Mouse (Mus musculus): ENCODE results near the gene Arrdc2.

Arrdc2 gene

DNA sequence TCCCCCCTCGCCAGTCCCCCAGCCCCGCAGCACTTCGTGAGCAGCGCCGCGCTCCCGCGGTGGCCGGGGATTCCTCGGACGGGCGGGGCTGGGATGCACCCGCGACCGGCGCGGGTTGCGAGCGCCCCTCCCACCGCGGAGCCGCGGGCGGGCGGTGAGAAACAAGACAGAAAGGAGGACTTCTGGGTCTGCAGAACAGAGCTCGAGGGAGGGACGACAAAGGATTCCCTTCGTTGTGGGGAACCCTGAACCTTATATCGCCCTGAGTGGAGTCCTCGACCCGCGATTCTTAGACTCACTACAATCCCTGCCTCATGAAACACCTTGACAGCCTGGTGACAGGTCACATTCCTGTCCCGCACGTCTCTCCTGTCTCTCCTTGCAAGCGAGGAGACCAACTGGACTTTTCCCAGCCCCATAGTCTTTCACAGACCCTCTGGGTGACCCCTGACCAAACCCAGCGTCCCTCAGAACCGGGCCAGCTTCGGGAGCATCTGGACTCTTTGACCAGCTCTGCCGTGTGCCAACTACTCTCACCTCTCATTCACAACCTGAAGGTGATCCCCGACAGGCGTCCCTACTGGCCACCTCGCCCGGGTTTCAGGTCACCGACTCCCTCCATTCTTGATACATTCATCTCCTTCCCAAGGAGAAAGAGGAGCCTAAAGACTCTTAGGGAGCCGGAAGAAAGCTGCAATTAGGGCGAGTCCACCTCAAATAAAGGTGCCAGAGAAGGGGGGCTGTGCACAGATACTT, 24.6 kb upstream of the Arrdc2 start:
- peak; percentile 49 for DNase-seq (ENCODE audit: low spot score)

DNA sequence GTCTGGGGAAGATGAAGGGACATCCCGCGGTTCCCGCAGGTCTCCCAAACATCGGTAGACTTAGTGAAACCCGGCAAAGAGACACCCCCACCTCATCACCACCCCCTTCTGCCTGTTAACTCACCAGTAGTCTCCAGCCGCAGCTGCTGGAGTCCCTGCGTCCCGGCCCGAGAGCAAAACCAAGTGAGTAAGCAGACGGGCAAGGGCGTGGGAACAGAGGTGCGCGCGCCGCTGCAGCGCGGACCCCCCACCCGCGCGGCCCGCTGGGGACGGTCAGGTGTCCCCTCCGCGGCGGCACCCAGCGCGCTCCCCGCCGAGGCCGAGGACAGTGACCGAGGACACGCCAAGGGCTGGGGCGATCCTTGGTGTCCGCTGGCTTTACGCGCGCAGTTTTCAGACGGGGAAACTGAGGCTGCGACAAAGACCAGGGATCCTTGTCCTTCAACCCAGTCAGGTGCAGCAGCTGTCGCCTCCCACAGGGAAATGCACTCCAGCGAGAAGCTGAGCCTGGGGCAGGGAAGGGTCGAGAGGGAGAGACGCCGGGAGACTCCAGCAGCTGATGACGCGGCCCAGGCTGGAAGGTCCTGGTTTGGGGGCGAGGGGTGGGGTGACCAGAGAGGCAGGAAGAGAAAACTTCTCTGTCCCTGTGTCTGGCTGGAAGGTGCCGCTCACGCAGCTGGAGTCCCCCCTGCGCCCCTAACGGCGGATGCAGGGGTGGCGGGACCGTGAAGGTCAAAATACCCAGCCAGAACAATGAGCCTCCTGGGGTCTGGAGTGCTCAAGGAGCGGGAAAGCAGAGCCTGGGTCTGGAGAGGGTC, 23.5 kb upstream of the Arrdc2 start, which contains the start of gene Kcnn1:
Gene Kcnn1, minus strand, starts transcription at position 435 of the 818 bp plus-strand sequence.
- DNase-seq (ENCODE audit: low spot score): no peak

GRCm38 (mm10) chr8:70857516-70857915, 18.0 kb upstream of the Arrdc2 start:
- no peak for DNase-seq (ENCODE audit: low spot score)

DNA sequence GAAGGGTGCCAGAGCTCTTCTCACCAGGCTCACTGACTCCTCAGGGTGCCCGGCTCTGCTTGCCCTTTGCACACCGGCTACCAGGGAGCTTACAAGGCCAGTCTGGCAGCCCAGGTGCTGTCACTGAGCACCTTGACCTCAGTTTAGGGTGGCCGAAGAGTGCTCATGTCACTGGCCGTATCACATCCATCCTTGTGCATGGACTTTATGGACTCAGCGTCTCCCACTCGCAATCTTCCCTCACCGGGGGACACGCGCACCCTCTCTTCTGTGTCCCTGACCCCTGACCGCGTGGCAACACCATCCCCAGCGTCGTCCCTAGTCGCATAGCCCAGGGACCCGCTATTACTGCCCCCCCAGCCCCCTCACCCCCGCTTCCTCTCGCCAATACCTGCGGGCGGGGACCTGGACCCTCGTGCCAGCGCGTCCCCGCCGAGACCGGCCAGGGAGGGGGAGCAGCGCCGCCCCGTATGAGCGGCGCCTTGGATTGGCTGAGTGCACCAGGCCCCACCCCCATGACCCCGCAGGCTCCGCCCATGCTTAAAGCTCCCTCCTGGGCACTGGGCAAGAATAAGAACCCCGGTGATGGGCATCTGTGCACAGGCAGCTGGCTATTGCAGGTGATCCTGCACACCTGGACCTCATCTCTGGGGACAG, 17.1 kb upstream of the Arrdc2 start:
- peak; percentile 76 for DNase-seq (ENCODE audit: low spot score)

DNA sequence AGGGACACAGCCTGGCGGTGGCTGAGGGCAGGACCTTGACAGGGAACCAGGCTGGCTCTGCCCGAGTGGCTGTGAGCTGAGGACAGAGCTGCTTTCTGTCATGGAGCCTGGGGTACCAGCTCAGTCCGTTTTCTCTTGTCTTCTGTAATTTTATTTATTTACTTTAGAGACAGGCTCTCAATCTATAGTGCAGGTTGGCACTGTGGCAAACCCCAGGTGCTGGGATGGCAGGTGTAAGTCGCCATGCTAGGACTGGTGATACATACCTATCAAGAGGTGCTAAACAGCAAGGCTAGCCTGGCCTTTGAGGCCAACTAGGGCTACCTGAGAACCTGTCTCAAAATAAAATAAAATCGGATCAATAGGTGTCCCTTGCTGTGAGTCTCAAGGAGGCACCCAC, 16.5 kb upstream of the Arrdc2 start:
- DNase-seq (ENCODE audit: low spot score): no peak

DNA sequence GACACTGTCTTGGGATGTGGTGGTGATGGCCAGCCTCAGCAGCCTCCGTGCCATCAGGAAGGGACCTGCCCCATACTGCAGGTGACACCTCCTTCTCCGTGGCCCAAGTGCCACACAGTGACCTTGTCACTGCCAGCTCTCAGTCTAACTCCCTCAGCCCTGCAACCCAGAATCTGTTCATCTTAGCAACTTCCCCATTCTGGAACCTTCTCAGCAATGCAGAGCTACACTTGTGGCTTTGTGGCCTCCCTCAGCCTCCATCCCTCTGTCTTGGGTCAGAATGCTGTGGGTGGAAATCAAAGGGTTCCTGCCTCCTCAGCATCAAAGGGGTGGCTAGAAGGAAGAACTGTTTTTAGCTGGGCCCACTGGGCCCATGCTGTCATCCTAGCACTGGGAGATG, 14.3 kb upstream of the Arrdc2 start:
- no peak for DNase-seq (ENCODE audit: low spot score)

DNA sequence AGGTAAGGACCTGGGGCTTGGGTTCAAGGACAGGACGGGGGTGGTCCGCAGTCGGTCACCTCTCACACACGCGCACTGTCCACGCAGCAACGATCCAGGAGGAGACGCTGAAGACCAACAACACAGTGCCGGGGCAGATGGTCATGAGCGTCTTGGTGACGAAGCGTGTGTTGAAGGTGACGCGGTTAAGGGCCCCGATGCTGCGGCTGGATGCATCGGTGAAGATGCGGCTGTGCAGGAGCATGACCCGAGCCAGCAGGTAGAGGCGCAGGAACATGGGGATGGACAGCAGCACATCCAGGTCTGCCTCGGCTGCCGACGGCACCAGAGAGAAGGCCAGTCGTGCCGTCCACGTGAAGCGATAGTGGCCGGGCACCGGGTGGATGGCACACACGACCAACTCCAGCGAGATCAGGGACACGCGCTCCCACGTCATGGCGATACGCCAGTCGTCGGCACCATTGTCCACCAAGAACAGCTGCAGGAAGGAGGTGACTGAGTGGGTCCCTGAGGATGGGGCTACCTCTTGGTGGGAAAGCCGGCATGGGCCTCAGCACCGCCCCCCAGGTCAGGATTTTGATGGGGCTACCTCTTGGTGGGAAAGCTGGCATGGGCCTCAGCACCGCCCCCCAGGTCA, 13.2 kb upstream of the Arrdc2 start:
- no peak for DNase-seq (ENCODE audit: low spot score)

DNA sequence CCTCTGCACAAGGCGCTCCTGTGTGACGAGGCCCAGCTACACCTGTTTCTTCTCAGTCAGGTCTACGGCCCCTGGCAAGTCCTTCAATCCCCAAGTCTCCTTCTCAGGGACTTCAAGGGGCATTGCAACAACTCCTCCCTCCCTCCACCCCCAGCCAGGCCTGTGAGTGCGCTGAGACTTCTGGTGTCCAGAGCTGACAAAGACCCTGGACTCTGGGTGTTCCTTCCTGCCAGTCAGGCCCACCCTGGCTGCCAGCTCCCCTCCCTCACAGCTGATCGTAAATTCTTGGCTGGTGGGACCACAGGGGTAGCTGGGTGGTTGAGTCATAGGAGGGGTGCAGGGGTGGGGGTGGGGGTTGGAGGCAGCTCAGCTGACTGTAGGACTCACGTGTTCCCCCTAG, 12.3 kb upstream of the Arrdc2 start:
- DNase-seq (ENCODE audit: low spot score): no peak

DNA sequence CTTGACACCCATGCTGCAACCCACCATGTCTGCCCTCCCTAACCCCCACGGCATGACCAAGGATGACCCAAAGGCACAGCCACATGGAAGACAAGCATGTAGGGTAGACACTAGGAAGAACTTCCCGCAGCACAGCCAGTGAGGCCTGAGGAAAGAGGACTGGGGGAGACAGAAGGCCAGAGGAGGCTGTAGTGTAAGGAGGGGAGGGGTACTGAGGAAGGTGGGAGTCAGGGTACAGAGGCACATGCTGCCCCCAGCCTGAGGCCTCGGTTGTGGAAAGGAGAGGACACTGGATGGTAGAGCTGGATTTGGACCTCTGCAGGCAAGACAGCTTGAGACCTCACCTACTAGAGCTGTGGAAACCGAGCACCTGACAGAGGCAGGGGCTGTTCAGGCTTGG, 11.4 kb upstream of the Arrdc2 start:
- DNase-seq (ENCODE audit: low spot score): no peak

- DNase-seq (ENCODE audit: low spot score): no peak
Measured at GRCm38 (mm10) chr8:70850132-70850845, 10.8 kb upstream of the Arrdc2 start.

GRCm38 (mm10) chr8:70849333-70849990, 9.9 kb upstream of the Arrdc2 start:
- no peak for DNase-seq (ENCODE audit: low spot score)

DNA sequence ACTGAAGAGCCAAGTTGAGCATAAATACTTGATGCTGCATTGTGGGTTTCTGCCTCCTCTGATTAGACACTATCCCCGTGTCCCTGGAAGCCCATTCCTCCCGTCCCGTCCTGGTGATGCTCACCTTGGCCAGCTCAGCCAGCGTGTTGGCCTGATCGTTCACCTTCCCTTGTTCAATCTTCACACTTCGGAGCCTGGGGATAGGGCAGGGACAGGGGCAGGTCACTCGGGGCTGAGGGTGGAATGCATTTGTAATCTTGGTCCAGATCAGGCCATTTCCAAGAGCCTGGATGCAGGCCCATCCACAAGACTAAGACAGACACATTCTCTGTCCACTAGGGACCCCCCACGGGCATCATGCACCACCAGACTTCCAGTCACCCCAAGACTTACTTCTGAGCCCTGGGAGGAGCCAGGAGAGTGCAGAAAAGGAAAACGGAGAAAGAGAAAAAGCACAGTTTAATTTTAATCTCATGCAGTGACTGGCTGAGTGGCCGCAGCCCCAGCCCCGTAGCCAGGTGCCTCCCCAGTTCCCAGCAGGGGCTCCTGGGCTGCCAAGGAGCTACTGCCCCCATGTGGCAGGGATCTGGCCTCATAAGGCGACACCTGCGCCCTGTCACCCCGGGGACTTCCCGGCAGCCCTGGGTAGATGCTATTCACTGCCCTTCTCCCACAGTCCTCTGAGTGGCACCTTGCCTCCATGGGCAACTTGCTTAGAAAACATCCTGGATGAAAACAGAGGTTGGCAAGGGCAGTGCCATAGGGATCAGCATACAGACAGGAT, 7.0 kb upstream of the Arrdc2 start:
- no peak for DNase-seq (ENCODE audit: low spot score)

DNA sequence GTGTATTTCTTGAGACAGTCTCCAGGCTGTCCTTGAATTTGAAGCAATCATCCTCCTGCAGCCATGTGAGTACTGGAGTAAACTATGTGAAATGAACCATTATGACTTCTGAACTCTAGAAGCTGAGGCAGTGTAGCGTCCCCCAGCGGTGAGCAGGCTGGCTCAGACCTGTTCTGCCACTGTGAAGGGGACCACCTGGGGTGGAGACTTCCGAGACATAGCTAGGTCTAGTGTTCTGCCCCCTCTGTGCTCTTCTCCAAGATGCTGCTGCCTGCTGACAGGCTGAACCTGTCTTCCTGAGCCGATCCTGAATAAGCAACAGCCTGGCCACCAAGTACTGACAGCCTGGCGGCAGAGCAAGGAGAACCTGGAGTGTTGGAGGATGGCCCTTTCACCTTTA, 5.6 kb upstream of the Arrdc2 start:
- DNase-seq (ENCODE audit: low spot score): no peak

DNA sequence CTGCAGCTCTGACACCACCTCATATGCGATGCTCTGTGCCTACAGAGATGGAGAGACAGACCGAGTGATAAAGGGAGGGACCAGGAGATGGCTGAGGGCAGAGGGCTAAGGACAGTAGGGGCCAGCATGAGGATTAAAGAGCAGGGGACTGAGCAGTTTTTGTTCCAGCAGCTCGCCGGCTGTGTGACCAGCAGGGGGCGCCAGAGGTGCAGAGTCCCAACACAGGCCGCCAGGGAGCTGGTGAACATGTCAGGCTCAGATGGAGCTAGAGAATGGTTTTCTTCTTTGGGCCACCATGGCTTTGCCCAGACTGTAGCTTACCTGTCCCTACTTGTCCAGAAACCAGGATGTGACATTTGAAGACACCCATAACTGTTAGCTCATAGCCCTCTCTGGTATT, 5.0 kb upstream of the Arrdc2 start:
- peak; percentile 90 for DNase-seq (ENCODE audit: low spot score)

- DNase-seq (ENCODE audit: low spot score): no peak
Measured at GRCm38 (mm10) chr8:70843941-70844340, 4.4 kb upstream of the Arrdc2 start.

DNA sequence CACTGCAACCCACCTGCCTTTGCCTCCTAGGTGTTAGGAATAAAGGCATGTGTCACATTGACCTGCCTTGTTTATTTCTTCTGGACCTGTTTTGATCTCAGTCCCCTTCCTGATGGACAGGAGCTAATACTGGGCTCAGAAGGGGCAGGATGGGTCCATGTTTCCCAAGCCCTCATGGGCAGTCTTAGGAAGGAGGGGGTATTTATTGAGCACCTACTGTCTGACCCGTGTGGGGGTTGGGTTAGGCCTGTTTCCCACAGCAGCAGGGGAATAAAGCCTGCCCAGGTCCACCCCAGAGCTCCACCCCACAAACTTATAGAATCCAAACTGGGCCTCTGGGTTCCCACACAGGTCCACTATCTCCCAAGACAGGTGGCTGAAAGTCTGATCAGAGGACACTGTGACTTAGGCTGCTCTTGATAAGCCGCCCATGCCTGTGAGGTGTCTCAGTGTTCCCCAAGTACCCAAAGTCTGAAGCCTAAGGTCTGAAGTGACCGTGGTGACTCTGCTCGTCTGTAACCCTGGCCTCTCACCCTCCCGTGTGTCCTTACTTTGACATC, 3.8 kb upstream of the Arrdc2 start:
- DNase-seq (ENCODE audit: low spot score): no peak

DNA sequence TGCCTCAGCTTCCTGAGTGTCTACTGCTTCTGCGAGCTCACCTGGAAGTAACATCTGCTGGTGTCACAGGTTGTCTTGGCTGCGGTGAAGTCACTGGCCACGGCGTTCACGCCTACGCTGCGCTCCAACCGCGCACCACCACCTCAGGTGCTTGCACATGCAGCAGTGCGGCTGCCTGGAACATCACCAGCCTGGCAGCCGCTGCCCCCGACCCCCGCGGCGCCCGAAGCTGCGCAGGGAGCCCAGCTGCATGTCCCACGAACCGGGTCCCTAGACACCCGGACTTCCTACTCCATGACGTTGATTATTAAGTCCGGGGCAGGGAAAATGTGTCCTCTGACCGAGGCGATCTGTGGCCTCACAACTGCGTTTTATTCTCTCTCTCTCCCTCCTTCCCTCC, 3.0 kb upstream of the Arrdc2 start:
- DNase-seq (ENCODE audit: low spot score): no peak

- DNase-seq (ENCODE audit: low spot score): peak; percentile 90
Measured at GRCm38 (mm10) chr8:70841147-70842072, 1.9 kb upstream of the Arrdc2 start.

GRCm38 (mm10) chr8:70840590-70840989, 1.1 kb upstream of the Arrdc2 start:
- no peak for DNase-seq (ENCODE audit: low spot score)

All from ovary, postnatal 36 days (tissue).